Mouse (Mus musculus): ENCODE results near the gene Sh3pxd2a. TPM values are rescaled to one million over a fixed set of nuclear protein-coding genes. Genes with fewer than 3 reads are reported as not detected.

Gene Sh3pxd2a
- polyA plus RNA-seq, 1 experiment from 2014 or later, result 0.62 TPM

DNA sequence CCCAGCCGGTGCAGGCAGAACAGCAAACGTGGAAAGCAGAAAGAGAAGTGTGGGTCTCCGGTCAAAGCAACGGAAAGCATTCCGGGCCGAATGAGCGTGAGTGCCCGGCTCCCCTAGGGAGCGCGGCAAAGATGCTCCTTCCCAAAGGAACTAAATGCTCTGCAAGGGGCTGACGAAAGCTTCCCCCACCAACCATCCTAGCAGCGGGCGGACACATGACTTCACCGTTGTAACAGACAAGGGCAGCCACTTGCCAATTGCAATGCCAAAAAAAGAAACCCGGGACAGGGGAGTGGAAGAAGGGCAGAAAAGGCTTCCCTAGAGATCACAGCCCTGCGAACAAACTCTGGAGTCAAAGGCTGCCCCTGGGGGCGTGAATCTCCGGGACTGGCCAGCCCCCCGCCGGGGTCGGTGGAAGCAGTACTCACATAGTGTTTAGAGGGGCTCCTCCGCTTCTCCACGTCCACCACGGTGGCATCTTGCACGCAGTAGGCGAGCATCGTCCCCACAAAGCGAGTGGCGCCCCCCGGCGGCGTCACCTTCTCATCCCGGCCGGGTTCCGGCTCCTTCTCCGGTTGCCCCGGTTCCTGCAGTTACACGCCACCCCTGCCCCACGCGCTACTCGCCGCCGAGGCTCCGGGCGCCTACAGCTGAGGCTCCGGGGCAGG, 431 bp downstream of the Sh3pxd2a start:
- no peaks in the 10 kb centered on the region for H3K36me3 ChIP-seq
- H3K4me2 ChIP-seq, result peak overlapping the region; percentile 96
- peaks cover 45% of the 10 kb centered on the region for H3K27me3 ChIP-seq
- WGBS (ENCODE audit: insufficient replicate concordance), result under 1% methylated on average over 46 of the region's 46 CpGs
- ATAC-seq (ENCODE audit: low read depth) (peak; percentile 72), DNase-seq (peak; percentile 72)
- H3K4me3 ChIP-seq (replicated peaks), result peak overlapping the region; percentile 74
- peak overlapping the region; percentile 80 for H3K27ac ChIP-seq
- H3K4me1 ChIP-seq (replicated peaks), result peaks cover 73% of the 10 kb centered on the region
- no peaks in the 10 kb centered on the region for H3K9me3 ChIP-seq (replicated peaks)
- H3K9ac ChIP-seq, result peak overlapping the region; percentile 84

DNA sequence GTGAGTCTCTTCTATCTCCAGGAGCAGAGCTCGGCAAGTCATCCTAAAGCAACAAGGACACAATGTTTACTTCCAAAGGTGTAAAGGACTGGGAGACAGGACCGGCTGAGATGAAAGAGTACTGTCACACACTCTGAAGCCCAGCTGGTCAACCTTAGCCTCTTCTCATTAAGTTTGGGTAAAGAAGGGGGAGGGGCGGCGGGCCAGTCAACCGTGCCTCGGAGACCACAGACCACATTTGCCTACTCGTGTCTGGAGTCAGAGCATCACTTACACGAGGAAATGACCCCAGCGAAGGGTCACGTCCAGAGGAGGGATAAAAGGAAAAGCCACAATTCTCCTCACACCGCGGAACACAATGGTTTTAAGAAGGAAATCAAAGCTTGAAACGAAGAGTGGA, 995 bp downstream of the Sh3pxd2a start:
- peaks cover 45% of the 10 kb centered on the region for H3K27me3 ChIP-seq

DNA sequence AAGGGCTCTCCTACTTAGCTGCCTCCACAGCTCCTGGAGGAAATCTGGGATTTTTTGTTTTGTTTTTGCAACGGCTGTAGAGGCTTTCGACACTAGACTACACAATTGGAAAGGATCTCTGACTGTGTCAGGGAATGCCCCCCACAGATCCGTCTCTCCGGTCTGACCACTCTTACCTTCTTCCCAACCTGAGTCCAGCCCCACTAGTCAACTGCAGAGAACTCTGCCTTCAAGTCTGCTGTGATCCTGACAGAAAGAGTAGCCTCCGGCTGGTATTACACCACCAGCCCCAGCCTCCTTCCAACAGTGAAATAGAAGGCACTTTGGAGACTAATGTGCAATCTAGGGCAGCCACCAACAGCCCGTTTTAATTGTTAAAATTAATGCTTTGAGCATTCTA, 1.5 kb downstream of the Sh3pxd2a start:
- 54% methylated on average over 6 of the region's 6 CpGs for WGBS (ENCODE audit: insufficient replicate concordance)
- H3K4me2 ChIP-seq, result peak overlapping the region; percentile 96
- H3K9me3 ChIP-seq (replicated peaks), result no peaks in the 10 kb centered on the region
- peaks cover 45% of the 10 kb centered on the region for H3K27me3 ChIP-seq
- no peaks in the 10 kb centered on the region for H3K36me3 ChIP-seq
- no peak overlapping the region for H3K27ac ChIP-seq
- peak overlapping the region; percentile 74 for H3K4me3 ChIP-seq (replicated peaks)
- no peak overlapping the region for H3K9ac ChIP-seq
- H3K4me1 ChIP-seq (replicated peaks), result peaks cover 74% of the 10 kb centered on the region
- DNase-seq, result no peak
- ATAC-seq (ENCODE audit: low read depth), result no peak

More for the DNA sequence above, 995 bp downstream of the Sh3pxd2a start:
- peaks cover 73% of the 10 kb centered on the region for H3K4me1 ChIP-seq (replicated peaks)
- H3K9ac ChIP-seq, result peak overlapping the region; percentile 84
- WGBS (ENCODE audit: insufficient replicate concordance), result 5% methylated on average over 13 of the region's 13 CpGs
- H3K27ac ChIP-seq, result no peak overlapping the region
- H3K9me3 ChIP-seq (replicated peaks), result no peaks in the 10 kb centered on the region
- H3K36me3 ChIP-seq, result no peaks in the 10 kb centered on the region
- DNase-seq (no peak), ATAC-seq (ENCODE audit: low read depth) (no peak)
- H3K4me2 ChIP-seq, result peak overlapping the region; percentile 96
- peak overlapping the region; percentile 74 for H3K4me3 ChIP-seq (replicated peaks)

DNA sequence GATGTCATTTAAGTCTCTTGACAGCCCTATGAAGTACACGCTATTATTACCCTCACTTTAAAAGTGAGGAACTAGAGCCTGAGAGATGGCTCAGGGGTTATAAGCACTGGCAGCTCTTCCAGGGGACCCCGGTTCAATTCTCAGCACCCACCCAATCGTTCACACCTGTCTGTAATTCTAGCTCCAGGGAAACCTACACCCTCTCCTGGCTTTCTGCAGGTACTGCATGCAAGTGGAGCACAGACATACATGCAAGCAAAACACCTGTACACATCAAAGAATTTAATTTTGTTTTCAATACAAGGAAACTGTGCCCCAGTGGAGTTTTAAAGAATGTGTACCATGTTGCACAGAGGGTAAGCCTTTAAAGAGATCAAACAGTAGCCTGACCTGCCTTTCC, 2.4 kb downstream of the Sh3pxd2a start:
- H3K4me1 ChIP-seq (replicated peaks), result peaks cover 83% of the 10 kb centered on the region

DNA sequence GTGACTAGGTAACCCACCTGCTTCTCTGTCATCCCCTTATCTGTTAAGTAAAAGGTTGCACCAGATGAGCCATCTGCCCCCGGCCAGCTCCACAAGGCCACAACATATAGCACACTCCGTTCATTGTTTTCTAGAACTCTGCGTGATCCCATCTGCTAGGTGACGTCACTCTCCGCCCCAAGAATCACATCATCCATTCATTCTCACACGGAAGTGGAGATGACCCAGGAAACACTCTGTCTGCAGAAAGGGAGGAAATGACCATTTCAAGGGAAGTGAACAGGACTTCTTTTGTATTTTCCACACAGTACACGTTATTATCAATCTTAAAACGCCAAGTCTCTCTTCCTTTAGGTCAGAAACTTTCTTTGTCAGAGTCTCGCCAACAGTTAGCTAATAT, 2.8 kb downstream of the Sh3pxd2a start:
- DNase-seq (no peak), ATAC-seq (ENCODE audit: low read depth) (no peak)
- Histone ChIP-seq H3K4me3 (replicated peaks) (no peak overlapping the region), H3K9ac (no peak overlapping the region), H3K36me3 (no peaks in the 10 kb centered on the region), H3K4me2 (no peak overlapping the region), H3K9me3 (replicated peaks) (no peaks in the 10 kb centered on the region), H3K27me3 (peaks cover 45% of the 10 kb centered on the region), H3K4me1 (replicated peaks) (peaks cover 87% of the 10 kb centered on the region), H3K27ac (no peak overlapping the region)
- WGBS (ENCODE audit: insufficient replicate concordance), result 72% methylated on average over 9 of the region's 9 CpGs

More for the DNA sequence above, 2.4 kb downstream of the Sh3pxd2a start:
- peak overlapping the region; percentile 96; the same call in 1 of the 2 replicates for H3K4me2 ChIP-seq
- DNase-seq (no peak), ATAC-seq (ENCODE audit: low read depth) (no peak)
- H3K27me3 ChIP-seq, result peaks cover 45% of the 10 kb centered on the region
- H3K36me3 ChIP-seq, result no peaks in the 10 kb centered on the region
- no peak overlapping the region for H3K4me3 ChIP-seq (replicated peaks)
- no peaks in the 10 kb centered on the region for H3K9me3 ChIP-seq (replicated peaks)
- H3K27ac ChIP-seq, result no peak overlapping the region
- 86% methylated on average over 3 of the region's 3 CpGs for WGBS (ENCODE audit: insufficient replicate concordance)
- H3K9ac ChIP-seq, result no peak overlapping the region

DNA sequence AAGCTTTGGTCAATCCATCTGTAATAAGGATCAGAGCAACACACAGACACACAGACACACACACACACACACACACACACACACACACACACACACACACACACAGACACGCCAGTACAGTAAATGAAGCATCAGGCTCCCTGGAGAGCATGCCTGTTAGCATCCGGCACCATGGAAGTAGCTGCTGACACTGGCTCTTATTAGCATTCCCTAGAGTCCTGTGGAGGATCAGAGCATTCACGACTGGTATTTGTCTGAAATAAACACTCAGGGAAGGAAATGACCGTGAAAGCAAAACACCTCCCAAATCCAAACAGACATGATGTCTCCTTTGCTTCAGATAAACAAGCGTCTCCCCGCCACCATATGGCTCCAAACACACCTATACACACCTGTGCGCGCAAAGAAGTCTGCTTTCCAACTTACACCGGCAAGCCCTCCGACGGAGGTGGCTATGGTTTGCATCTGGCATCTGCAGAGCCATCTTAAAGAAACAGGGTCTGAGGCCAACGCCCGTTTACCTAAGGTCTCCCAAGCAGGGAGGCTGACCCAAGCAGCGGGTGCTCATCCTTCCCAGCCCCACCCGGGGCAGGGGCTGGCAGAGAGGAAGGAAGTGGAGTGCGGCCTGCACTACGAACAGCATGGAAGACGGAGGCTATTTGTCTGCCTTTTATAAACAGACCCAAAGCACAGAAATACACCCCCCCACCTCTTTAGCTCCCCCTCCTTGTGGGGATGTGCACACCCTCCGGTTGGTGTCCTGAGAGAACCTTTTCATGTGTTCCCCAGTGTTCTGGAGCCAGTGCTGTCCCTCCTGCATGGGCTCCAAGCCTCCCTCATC, 3.9 kb downstream of the Sh3pxd2a start:
- Histone ChIP-seq H3K4me2 (no peak overlapping the region), H3K4me1 (replicated peaks) (peaks cover 93% of the 10 kb centered on the region), H3K36me3 (no peaks in the 10 kb centered on the region), H3K27me3 (peaks cover 38% of the 10 kb centered on the region), H3K4me3 (replicated peaks) (no peak overlapping the region), H3K9ac (no peak overlapping the region), H3K27ac (no peak overlapping the region), H3K9me3 (replicated peaks) (no peaks in the 10 kb centered on the region)
- no peak for DNase-seq
- 59% methylated on average over 19 of the region's 19 CpGs for WGBS (ENCODE audit: insufficient replicate concordance)
- no peak for ATAC-seq (ENCODE audit: low read depth)

DNA sequence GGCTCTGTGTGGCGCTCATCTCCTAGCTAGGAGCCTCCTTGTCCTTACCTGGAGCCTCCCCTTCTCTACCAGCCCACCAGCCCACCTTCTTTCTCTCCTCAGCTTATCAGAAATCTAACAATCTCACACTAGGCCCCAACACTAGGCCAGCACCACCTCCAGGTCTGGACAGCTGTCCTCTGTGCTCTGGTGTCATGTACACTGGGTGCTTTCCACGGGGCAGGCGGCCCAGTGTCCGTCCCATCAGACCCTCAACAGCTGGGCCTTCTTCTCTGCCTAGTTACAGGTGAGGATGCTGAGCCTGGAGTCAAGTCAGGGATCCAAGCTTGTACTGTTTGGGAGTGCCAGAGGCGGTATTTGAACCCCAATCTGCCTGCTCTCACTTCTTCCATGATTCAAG, 5.0 kb downstream of the Sh3pxd2a start:
- WGBS (ENCODE audit: insufficient replicate concordance), result 75% methylated on average over 5 of the region's 5 CpGs
- Histone ChIP-seq H3K27ac (no peak overlapping the region), H3K27me3 (peaks cover 26% of the 10 kb centered on the region), H3K4me3 (replicated peaks) (no peak overlapping the region), H3K4me1 (replicated peaks) (peaks cover 93% of the 10 kb centered on the region), H3K9ac (no peak overlapping the region), H3K9me3 (replicated peaks) (no peaks in the 10 kb centered on the region), H3K4me2 (no peak overlapping the region), H3K36me3 (no peaks in the 10 kb centered on the region)
- ATAC-seq (ENCODE audit: low read depth) (no peak), DNase-seq (no peak)

DNA sequence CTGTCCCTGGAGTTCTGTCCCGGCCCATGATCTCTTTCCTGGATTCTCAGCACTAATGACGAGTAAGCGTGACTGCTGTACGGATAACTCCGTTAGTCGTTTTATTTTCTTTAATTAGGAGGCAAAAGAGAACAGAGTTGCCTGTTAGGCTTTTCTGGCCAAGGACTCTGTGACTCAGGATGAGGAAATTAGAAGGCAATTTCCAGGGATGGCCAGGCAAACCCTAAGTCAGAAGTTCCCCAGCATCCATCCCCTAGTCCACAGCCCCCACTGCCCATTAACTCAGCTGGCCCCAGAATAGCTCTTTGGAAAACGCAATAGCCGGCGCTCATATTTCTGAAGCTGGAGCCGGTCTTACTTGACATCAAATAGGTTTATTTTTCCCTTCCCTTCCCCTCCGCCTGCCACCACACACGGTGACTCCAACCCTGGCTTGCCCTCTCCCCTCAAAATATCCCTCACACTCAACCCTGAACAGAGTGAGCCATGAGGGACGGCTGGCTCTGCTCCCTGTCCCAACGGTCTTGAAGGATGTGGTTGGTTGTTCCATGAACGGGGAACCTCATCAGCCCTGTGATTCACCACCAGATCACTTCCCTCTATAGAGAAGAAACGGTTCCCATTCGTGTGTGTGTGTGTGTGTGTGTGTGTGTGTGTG, 5.6 kb downstream of the Sh3pxd2a start:
- Histone ChIP-seq H3K4me3 (replicated peaks) (no peak overlapping the region), H3K27me3 (peaks cover 20% of the 10 kb centered on the region; the same call in 1 of the 2 replicates), H3K9me3 (replicated peaks) (no peaks in the 10 kb centered on the region), H3K4me1 (replicated peaks) (peaks cover 93% of the 10 kb centered on the region), H3K36me3 (no peaks in the 10 kb centered on the region), H3K27ac (peak overlapping the region; percentile 67), H3K9ac (no peak overlapping the region), H3K4me2 (no peak overlapping the region)
- DNase-seq, result no peak
- ATAC-seq (ENCODE audit: low read depth), result no peak
- 59% methylated on average over 17 of the region's 17 CpGs for WGBS (ENCODE audit: insufficient replicate concordance)

DNA sequence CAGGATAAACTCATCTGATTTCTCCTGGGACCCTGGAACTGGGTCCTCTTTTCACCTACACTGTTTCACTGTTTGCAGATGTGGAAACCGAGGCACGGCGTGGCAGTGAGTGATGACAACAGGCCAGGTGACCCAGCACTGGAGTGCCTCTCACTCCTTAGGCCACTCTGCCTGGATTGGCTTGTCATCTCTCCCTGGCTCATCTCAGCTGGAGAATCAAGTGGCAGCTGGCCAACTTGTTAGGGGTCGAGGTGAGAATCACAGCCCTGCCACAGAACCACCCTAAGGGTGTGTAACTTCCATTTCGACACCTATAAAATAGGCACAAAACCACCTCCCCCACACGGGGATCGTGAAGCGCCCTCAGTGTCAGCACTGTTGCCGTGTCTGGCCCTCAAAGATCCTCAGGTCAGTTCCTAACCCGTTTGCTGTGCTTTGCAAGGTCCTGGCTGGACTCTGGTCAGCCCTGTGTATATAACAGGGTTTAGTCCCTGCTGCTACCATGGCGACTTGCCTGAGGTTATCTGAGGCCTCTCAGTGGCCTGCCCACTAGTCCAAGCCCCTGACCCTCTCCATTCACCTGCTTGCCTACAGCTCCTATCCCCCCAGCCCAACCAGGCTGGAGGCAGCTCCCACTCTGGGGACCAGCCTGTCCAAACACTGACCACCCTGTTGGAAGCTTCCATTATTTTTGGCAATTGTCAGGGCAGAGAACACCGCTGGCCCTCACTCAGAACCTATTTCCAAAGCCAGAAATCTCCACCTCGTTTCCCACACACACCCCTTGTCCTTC, 6.3 kb downstream of the Sh3pxd2a start:
- Histone ChIP-seq H3K4me2 (peak overlapping the region; percentile 12), H3K36me3 (no peaks in the 10 kb centered on the region), H3K4me3 (replicated peaks) (no peak overlapping the region), H3K27ac (peak overlapping the region; percentile 67), H3K27me3 (peaks cover 13% of the 10 kb centered on the region; the same call in 1 of the 2 replicates), H3K9ac (no peak overlapping the region), H3K9me3 (replicated peaks) (no peaks in the 10 kb centered on the region), H3K4me1 (replicated peaks) (peaks cover 91% of the 10 kb centered on the region)
- 62% methylated on average over 13 of the region's 13 CpGs for WGBS (ENCODE audit: insufficient replicate concordance)
- DNase-seq (no peak), ATAC-seq (ENCODE audit: low read depth) (peak; percentile 77)

DNA sequence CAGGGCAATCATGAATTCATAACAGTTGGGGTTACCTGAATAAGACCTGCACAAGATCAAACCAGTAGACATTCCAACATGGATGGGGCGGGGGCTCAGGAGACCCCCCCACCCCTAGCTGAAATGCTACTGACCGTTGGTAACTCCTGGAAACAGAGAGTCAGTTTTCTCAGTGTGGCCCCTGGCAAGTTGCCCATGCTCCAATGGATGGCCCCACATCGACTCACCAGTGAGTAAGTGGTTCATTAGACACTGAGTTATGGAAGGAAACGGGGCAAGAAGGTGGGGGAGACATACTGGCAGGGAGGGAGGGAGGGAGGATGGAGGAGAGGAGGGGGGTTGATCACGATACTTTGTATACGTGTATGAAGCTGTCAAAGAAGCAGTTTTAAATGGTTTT, 8.2 kb downstream of the Sh3pxd2a start:
- H3K36me3 ChIP-seq, result no peaks in the 10 kb centered on the region
- no peak overlapping the region for H3K27ac ChIP-seq
- 57% methylated on average over 6 of the region's 6 CpGs for WGBS (ENCODE audit: insufficient replicate concordance)

More for the DNA sequence above, 8.2 kb downstream of the Sh3pxd2a start:
- H3K9me3 ChIP-seq (replicated peaks), result no peaks in the 10 kb centered on the region
- H3K4me1 ChIP-seq (replicated peaks), result peaks cover 92% of the 10 kb centered on the region
- ATAC-seq (ENCODE audit: low read depth) (no peak), DNase-seq (no peak)
- no peak overlapping the region for H3K9ac ChIP-seq
- H3K4me2 ChIP-seq, result no peak overlapping the region
- 0 out of 2 replicates have a peak, but pooled peaks cover 4% of the 10 kb centered on the region for H3K27me3 ChIP-seq
- no peak overlapping the region for H3K4me3 ChIP-seq (replicated peaks)
